Mouse (Mus musculus) bone marrow macrophage, adult 2 months (primary cell): ENCODE data around the gene Zfr2.

ENCODE experiments used
- CTCF ChIP-seq: IDR thresholded peaks from 2 replicates; pipeline ENCODE4 v1.5.1; 2012; ENCODE audit warnings: low read depth, mild to moderate bottlenecking, low read length, moderate library complexity
- POLR2A ChIP-seq: IDR thresholded peaks from 2 replicates; pipeline ENCODE4 v1.6.1; 2012; ENCODE audit warnings: mild to moderate bottlenecking, low read depth, low read length, borderline replicate concordance

GRCm38 (mm10) chr10:81261025-81261424 lies 28.1 kb downstream of the Zfr2 start:
- TF ChIP-seq POLR2A (no peak), CTCF (no peak)
